Mouse (Mus musculus): ENCODE measurements around the gene Myt1.
"Not testable (repeated sequence)": the region's sequence is repeated elsewhere in the genome, so short reads cannot be mapped to it uniquely, and the experiment has no call there.

The Myt1 gene

DNA sequence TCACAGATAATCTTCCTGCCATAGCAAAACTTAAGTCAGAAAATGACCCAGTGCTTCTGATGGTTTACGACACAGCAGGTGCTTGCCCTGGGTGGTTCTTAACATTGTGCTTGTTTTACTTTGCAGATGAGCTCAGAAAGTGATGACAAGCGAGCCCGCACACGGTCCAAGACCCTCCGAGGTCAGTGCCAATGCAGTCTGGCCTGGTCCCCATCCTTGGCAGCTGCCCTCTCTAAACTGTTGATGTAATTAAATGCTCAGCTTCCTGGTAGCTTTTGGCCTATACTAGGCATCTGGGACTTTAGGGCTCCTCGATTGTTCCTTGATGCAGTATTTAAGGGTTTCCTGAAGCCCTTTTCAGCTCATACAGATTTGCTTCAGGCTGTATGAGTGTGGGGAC, 26.3 kb downstream of the Myt1 start:
- Histone ChIP-seq H3K4me3 (replicated peaks; ENCODE audit: low read length) (no peak overlapping the region), H3K9me3 (ENCODE audit: low read length) (no peaks in the 10 kb centered on the region), H3K27me3 (ENCODE audit: insufficient read depth, low read length) (peaks cover 5% of the 10 kb centered on the region; the same call in 1 of the 2 replicates), H3K4me1 (replicated peaks; ENCODE audit: low read depth, low read length) (no peaks in the 10 kb centered on the region), H3K36me3 (ENCODE audit: insufficient read depth, low read length) (no peaks in the 10 kb centered on the region)
- TF ChIP-seq NANOG (IDR thresholded peaks at IDR 0.05; ENCODE audit: borderline replicate concordance, low read length) (no peak), POU5F1 (IDR thresholded peaks at IDR 0.05; ENCODE audit: borderline replicate concordance, low read length) (no peak), CTCF (conservative IDR thresholded peaks at IDR 0.05; ENCODE audit: low read length) (no peak)

DNA sequence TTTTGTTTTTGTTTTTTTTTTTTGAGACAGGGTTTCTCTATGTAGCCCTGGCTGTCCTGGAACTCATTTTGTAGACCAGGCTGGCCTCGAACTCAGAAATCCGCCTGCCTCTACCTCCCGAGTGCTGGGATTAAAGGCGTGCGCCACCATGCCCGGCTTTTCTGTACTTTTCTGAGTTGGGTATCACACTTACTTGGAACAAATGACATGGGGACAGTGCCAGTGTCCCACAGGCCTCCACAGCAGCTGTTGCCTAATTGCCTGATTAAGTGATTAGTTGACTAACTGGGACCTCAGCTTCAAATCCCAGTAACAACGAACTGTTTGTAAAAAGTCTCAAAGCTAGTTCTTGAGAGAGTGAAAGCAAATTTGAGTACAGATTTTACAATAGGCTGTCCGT, 30.1 kb downstream of the Myt1 start:
- not testable (repeated sequence) for H3K4me3 ChIP-seq (replicated peaks; ENCODE audit: low read length); H3K27me3 ChIP-seq (ENCODE audit: insufficient read depth, low read length); H3K9me3 ChIP-seq (ENCODE audit: low read length); H3K36me3 ChIP-seq (ENCODE audit: insufficient read depth, low read length); H3K4me1 ChIP-seq (replicated peaks; ENCODE audit: low read depth, low read length)

DNA sequence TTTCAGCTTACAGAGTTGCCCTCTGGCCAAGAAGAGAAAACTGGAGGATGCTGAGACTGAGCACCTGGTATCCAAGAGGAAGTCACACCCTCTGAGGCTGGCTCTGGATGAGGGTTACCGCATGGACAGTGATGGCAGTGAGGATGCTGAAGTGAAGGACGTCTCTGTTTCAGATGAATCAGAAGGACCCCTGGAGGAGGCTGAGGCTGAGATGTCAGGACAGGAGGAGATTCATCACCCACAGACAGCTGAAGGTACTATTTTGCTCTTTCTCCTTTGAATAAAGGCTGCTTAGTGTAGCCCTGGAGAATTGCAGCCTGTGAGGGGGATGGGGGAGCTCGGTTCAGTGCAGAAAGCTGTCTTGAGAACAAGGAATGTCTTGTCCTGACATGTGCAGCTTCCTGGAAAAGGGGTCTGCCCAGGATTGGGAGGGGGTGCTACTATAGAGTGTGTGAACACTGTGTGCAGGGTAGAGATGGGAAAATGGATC, 32.6 kb downstream of the Myt1 start:
- no peaks in the 10 kb centered on the region for H3K36me3 ChIP-seq (ENCODE audit: insufficient read depth, low read length)
- TF ChIP-seq NANOG (IDR thresholded peaks at IDR 0.05; ENCODE audit: borderline replicate concordance, low read length) (no peak), POU5F1 (IDR thresholded peaks at IDR 0.05; ENCODE audit: borderline replicate concordance, low read length) (no peak), CTCF (conservative IDR thresholded peaks at IDR 0.05; ENCODE audit: low read length) (no peak)

DNA sequence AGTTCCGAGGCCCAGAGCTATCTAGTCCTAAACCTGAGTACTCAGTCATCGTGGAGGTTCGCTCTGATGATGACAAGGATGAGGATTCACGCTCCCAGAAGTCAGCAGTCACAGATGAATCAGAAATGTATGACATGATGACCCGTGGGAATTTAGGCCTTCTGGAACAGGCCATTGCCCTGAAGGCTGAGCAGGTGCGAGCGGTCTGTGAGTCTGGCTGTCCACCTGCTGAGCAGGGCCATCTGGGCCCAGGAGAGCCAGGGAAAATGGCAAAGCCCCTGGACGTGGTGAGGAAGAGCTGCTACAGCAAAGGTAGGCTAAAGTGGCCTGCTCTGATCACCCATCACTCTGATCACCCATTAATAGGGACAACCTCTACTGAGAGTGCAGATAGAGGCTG, 34.5 kb downstream of the Myt1 start:
- no peaks in the 10 kb centered on the region for H3K4me1 ChIP-seq (replicated peaks; ENCODE audit: low read depth, low read length)
- H3K4me3 ChIP-seq (replicated peaks; ENCODE audit: low read length), result no peak overlapping the region
- TF ChIP-seq CTCF (conservative IDR thresholded peaks at IDR 0.05; ENCODE audit: low read length) (no peak), NANOG (IDR thresholded peaks at IDR 0.05; ENCODE audit: borderline replicate concordance, low read length) (no peak)
- no peaks in the 10 kb centered on the region for H3K9me3 ChIP-seq (ENCODE audit: low read length)
- no peaks in the 10 kb centered on the region for H3K36me3 ChIP-seq (ENCODE audit: insufficient read depth, low read length)
- peaks cover 5% of the 10 kb centered on the region for H3K27me3 ChIP-seq (ENCODE audit: insufficient read depth, low read length)

More for the DNA sequence above, 32.6 kb downstream of the Myt1 start:
- no peaks in the 10 kb centered on the region for H3K4me1 ChIP-seq (replicated peaks; ENCODE audit: low read depth, low read length)
- H3K9me3 ChIP-seq (ENCODE audit: low read length), result no peaks in the 10 kb centered on the region
- H3K4me3 ChIP-seq (replicated peaks; ENCODE audit: low read length), result no peak overlapping the region
- peaks cover 9% of the 10 kb centered on the region; the same call in 1 of the 2 replicates for H3K27me3 ChIP-seq (ENCODE audit: insufficient read depth, low read length)

DNA sequence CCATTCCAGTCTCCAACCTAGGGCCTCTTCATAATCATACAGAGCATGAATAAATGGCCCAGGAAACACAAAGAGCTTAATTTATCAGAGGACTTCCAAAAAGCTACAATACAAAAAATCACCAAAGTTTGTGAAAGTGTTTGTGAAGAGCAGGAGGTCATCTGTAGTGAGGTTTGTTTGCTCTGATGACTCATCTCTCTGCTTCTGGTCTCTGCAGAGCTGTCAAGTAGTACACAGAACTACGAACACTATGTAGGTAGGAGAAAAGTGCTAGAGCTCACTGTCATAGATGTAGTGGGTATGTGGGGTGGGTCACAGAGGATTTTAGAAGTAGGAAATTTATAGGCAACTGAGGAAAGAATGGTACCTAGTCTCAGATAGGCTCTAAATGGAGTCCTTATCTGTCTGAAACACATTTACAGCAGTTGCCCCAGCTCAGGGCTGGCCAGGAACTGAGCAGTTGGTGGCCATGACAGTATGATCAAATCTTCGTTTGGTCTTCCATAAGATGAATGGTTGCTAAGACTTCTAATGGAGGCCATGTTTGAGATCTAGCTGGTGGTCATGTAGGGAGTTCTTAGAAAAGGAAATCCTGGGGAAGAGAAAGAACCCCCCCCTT, 66.0 kb downstream of the Myt1 start:
- 0 out of 2 replicates have a peak, but pooled peaks cover 3% of the 10 kb centered on the region for H3K27me3 ChIP-seq (ENCODE audit: insufficient read depth, low read length)
- no peaks in the 10 kb centered on the region for H3K36me3 ChIP-seq (ENCODE audit: insufficient read depth, low read length)
- no peaks in the 10 kb centered on the region for H3K4me1 ChIP-seq (replicated peaks; ENCODE audit: low read depth, low read length)
- H3K9me3 ChIP-seq (ENCODE audit: low read length), result no peaks in the 10 kb centered on the region
- no peak overlapping the region for H3K4me3 ChIP-seq (replicated peaks; ENCODE audit: low read length)
- TF ChIP-seq NANOG (IDR thresholded peaks at IDR 0.05; ENCODE audit: borderline replicate concordance, low read length) (no peak), CTCF (conservative IDR thresholded peaks at IDR 0.05; ENCODE audit: low read length) (no peak), POU5F1 (IDR thresholded peaks at IDR 0.05; ENCODE audit: borderline replicate concordance, low read length) (no peak)

DNA sequence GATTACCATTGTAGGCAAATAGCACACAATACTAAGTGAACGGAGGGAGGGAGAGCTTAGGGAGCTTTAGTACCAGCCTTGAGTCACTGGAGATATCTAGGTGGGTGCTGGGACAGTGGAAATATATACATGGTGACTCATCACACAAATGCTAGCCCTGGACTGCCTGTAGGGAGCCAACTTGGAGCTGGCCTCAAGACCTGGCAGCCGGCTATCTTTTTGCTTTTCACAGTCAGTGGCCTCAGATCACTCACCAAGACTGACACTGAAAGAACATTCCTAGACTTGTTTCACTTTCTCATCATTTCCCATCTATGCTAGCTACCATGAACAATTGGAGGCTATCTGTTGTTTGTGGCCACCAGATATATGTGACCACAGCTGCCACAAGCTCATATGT, 69.6 kb downstream of the Myt1 start:
- TF ChIP-seq POU5F1 (IDR thresholded peaks at IDR 0.05; ENCODE audit: borderline replicate concordance, low read length) (no peak), NANOG (IDR thresholded peaks at IDR 0.05; ENCODE audit: borderline replicate concordance, low read length) (no peak), CTCF (conservative IDR thresholded peaks at IDR 0.05; ENCODE audit: low read length) (no peak)
- H3K27me3 ChIP-seq (ENCODE audit: insufficient read depth, low read length), result 0 out of 2 replicates have a peak, but pooled peaks cover 3% of the 10 kb centered on the region
- peaks cover 5% of the 10 kb centered on the region for H3K4me1 ChIP-seq (replicated peaks; ENCODE audit: low read depth, low read length)
- no peaks in the 10 kb centered on the region for H3K9me3 ChIP-seq (ENCODE audit: low read length)
- H3K4me3 ChIP-seq (replicated peaks; ENCODE audit: low read length), result no peak overlapping the region
- H3K36me3 ChIP-seq (ENCODE audit: insufficient read depth, low read length), result no peaks in the 10 kb centered on the region

DNA sequence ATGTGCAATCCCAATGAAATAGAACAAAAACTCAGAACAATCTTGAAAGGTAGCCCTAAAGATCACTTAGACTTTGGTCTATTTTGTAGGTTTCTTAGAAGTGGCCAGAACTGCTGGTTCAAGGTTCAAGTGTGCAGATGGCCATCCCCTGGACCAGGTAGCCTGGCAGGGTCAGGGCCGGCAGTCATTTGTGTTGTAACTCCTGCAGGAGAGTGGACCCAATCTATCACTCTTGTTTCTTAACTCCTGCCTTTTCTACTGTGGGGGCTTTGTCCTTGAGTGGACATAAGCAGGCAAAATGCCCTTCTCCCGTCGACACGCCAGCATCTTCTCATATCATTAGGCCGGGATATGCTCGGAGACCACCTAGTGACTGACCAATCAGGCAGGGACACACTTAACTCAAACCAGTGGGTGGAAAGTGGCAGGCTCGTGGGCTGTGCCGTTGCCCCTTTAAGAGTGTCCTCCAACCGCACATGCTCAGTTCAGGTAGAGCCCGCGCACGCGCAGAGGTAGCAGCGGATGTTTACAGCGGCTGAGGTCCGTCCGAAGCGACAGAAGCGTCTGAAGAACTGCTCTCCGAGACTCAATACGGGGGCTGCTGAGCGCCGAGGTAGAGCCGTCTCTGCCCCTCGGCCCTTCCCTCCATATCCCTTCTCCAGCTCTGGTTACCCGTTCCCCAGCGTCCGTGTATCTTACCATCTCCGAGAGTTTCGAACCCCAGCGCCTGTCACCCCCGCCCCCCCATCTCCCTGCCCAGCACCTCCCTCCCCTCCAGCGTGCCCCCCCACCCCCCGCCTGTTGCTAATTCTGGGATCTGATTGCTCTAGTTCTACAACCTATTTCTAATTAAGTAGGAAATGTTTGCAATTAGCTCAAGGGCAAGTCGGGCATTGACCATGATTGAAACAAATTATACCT, 74.5 kb downstream of the Myt1 start, which contains the start of gene Pcmtd2:
Pcmtd2 (plus strand) TSS at position 483 of the 921 bp plus-strand sequence.
- H3K4me1 ChIP-seq (replicated peaks; ENCODE audit: low read depth, low read length), result peaks cover 17% of the 10 kb centered on the region
- H3K4me3 ChIP-seq (replicated peaks; ENCODE audit: low read length), result peak within 1 kb of the TSS; percentile 79
- 0 out of 2 replicates have a peak, but pooled peaks cover 1% of the 10 kb centered on the region for H3K27me3 ChIP-seq (ENCODE audit: insufficient read depth, low read length)
- peaks cover 4% of the 10 kb centered on the region for H3K36me3 ChIP-seq (ENCODE audit: insufficient read depth, low read length)
- H3K9me3 ChIP-seq (ENCODE audit: low read length), result no peaks in the 10 kb centered on the region
- TF ChIP-seq CTCF (conservative IDR thresholded peaks at IDR 0.05; ENCODE audit: low read length), result no peak
- no peak for TF ChIP-seq POU5F1 (IDR thresholded peaks at IDR 0.05; ENCODE audit: borderline replicate concordance, low read length)
- TF ChIP-seq NANOG (IDR thresholded peaks at IDR 0.05; ENCODE audit: borderline replicate concordance, low read length), result no peak

DNA sequence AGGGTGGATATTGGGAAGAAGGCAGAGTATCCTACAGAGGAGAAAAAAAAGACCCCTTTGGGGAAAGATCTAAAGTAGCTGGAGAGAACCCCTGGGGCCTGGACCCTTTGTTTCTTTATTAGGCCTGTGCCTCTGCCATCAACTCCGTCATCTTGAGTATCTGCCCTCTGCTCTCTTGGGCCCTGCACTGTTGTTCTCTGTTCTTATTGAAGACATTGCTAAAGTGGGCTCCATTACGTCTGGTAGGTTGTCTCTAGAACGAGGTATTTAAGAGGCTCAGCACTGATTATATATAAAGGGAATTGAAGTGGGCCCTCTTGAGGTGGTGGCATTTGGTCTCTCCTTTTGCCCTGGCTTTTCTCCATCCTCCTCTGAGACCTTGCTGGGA, 75.2 kb downstream of the Myt1 start:
- Histone ChIP-seq H3K27me3 (ENCODE audit: insufficient read depth, low read length) (no peaks in the 10 kb centered on the region), H3K4me3 (replicated peaks; ENCODE audit: low read length) (peak overlapping the region; percentile 79), H3K9me3 (ENCODE audit: low read length) (no peaks in the 10 kb centered on the region), H3K4me1 (replicated peaks; ENCODE audit: low read depth, low read length) (peaks cover 17% of the 10 kb centered on the region), H3K36me3 (ENCODE audit: insufficient read depth, low read length) (peaks cover 5% of the 10 kb centered on the region)
- no peak for TF ChIP-seq CTCF (conservative IDR thresholded peaks at IDR 0.05; ENCODE audit: low read length)
- TF ChIP-seq POU5F1 (IDR thresholded peaks at IDR 0.05; ENCODE audit: borderline replicate concordance, low read length), result no peak
- TF ChIP-seq NANOG (IDR thresholded peaks at IDR 0.05; ENCODE audit: borderline replicate concordance, low read length), result peak; percentile 42; the same call in 1 of the 2 replicates
